Mouse (Mus musculus): Measurements from ENCODE around the gene Sfxn5.

- TF ChIP-seq CEBPB (IDR thresholded peaks at IDR 0.05; ENCODE audit: insufficient read depth, poor library complexity, severe bottlenecking) (no peak), POLR2A (IDR thresholded peaks at IDR 0.05; ENCODE audit: insufficient read length, low read depth) (no peak), E2F4 (IDR thresholded peaks at IDR 0.05; ENCODE audit: insufficient read depth) (no peak), MYOD1 (IDR thresholded peaks at IDR 0.05; ENCODE audit: control insufficient read depth in 1 of 3, insufficient read length in 2 of 3, low read depth in 2 of 3) (no peak), POLR2AphosphoS2 (IDR thresholded peaks at IDR 0.05; ENCODE audit: insufficient read length, low read depth) (no peak)
These were observed 94.2 kb downstream of the Sfxn5 start for GRCm38 (mm10) chr6:85239044-85239489.
